Mouse (Mus musculus) erythroblast, embryonic 14.5 days (primary cell): ENCODE data around the gene Mettl16.

Source experiments
- GATA1 ChIP-seq: IDR thresholded peaks from 2 replicates; pipeline ENCODE4 v1.6.1; 2012; ENCODE audit warnings: low read length, inconsistent platforms, mixed read lengths
- TAL1 ChIP-seq: IDR thresholded peaks from 3 replicates; pipeline ENCODE4 v1.6.1; 2012; ENCODE audit warnings: low read length, inconsistent platforms, mixed read lengths

DNA sequence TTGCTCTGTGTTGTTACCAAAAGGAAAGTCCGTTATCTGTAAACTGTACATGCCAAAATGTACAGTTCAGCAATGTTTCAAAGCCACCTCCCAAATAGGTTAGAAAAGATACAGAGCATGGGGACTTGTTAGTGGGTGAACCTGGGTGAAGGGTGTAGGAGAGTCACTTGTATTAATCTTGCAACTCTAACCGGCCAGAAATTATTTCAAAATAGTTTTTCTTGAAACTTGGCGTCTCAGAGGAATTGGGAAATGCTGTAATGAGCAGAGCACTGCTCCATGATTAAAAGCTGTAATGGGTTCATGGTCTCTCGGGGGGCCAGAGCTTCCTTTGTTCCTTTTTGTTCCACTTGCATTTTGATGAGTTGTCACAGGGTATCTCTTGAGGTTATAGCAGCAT, 30.0 kb downstream of the Mettl16 start:
- TF ChIP-seq GATA1 (no peak), TAL1 (no peak)
